ENCODE assay signal across 8 mouse cellular contexts in genomic region chr17:35049561-35050016, GRCm38 (mm10). TPM values are rescaled to one million over a fixed set of nuclear protein-coding genes. Genes with fewer than 3 reads are reported as not detected.
DNase-seq lines count a peak whose midpoint lies in the region.

Gene Clic1 (plus strand): TSS chr17:35049966.

- peak; percentile 70 for DNase-seq in 3134 (ENCODE audit: extremely low read depth, insufficient read length, low spot score)
- peak; percentile 45 for DNase-seq in ES-CJ7 (ENCODE audit: low read depth, low spot score)
- peak; percentile 93 for DNase-seq in embryo, embryonic 11 days
- peak; percentile 57 to 63 for DNase-seq in heart, adult 9 months (ENCODE audit: low spot score in 2 of 2)
- peak; percentile 60 for DNase-seq in kidney, adult 9 months
- DNase-seq in lung, postnatal 10 days = peak; percentile 80
- DNase-seq in retina, embryonic 14.5 days (ENCODE audit: low spot score) = peak; percentile 92
- DNase-seq in layer of hippocampus, adult 18-20 months (ENCODE audit: low spot score in 2 of 2) = no peak

RNA-seq across cellular contexts. Expression of gene Clic1, which starts in this region (rescaled TPM):
- total RNA-seq in layer of hippocampus, adult 18-20 months (2021) = 1 to 10 TPM; 7.7 to 8.3 TPM

Comparison
In these comparisons a context has a peak if more than half of its experiments do, and no peak if none do; other contexts are left out.
1. DNase-seq: peak in 3134 (single experiment), ES-CJ7 (single experiment), embryo, embryonic 11 days (single experiment), heart, adult 9 months (2 of 2), kidney, adult 9 months (single experiment), lung, postnatal 10 days (single experiment) and retina, embryonic 14.5 days (single experiment); none in layer of hippocampus, adult 18-20 months (0 of 2).